Mouse (Mus musculus) heart, postnatal 36 days (tissue): ENCODE results near the gene Rftn1. TPM values are rescaled to one million over a fixed set of nuclear protein-coding genes. Genes with fewer than 3 reads are reported as not detected.
A peak's percentile ranks its signal among the peaks of the same experiment; 100 is the strongest.

Experiments
- DNase-seq, 2 experiments: peaks; one replicate each; pipeline ENCODE4 v3.0.0; 2021 to 2022
- intact Hi-C: fragments of 180-260 bp; cut with DNase I; formaldehyde crosslinking; loops from one replicate; pipeline ENCODE4 v1.15.1; 2025
- total RNA-seq, 2 experiments: library from RNA; stranded (reverse); gene quantifications; 2 replicates each; pipeline ENCODE4 v1.2.3; 2021

Gene Rftn1
- total RNA-seq, 2 experiments from 2014 or later: 49.0 to 57.1 TPM

GRCm38 (mm10) chr17:50002171-50002570 lies 188.3 kb downstream of the Rftn1 start:
- intact Hi-C loops: no loop called here
- no peak for DNase-seq

GRCm38 (mm10) chr17:50001754-50002153 lies 188.7 kb downstream of the Rftn1 start:
- intact Hi-C loops: no loop called here
- DNase-seq: no peak

- intact Hi-C loops: no loop called here
Measured at GRCm38 (mm10) chr17:50000580-50000979, 189.9 kb downstream of the Rftn1 start.

GRCm38 (mm10) chr17:49996626-49997152 lies 193.8 kb downstream of the Rftn1 start:
- intact Hi-C loops: no loop called here

More at GRCm38 (mm10) chr17:50000580-50000979, 189.9 kb downstream of the Rftn1 start:
- DNase-seq: no peak

GRCm38 (mm10) chr17:49996097-49996496 lies 194.4 kb downstream of the Rftn1 start:
- no peak for DNase-seq
- intact Hi-C loops: no loop called here

More at GRCm38 (mm10) chr17:49996626-49997152, 193.8 kb downstream of the Rftn1 start:
- no peak for DNase-seq

GRCm38 (mm10) chr17:49995226-49995625 lies 195.2 kb downstream of the Rftn1 start:
- DNase-seq: no peak
- intact Hi-C loops: no loop called here

GRCm38 (mm10) chr17:49993631-49994030 lies 196.8 kb downstream of the Rftn1 start:
- no peak for DNase-seq
- intact Hi-C loops: no loop called here

GRCm38 (mm10) chr17:49992625-49993603 lies 197.6 kb downstream of the Rftn1 start:
- no peak for DNase-seq
- intact Hi-C loops: no loop called here

- intact Hi-C loops: loop anchor here (5.0 kb wide), 1 partner anchor 43 kb away; no protein-coding TSS in a partner anchor
- no peak for DNase-seq
Measured at GRCm38 (mm10) chr17:49989583-49989982, 200.9 kb downstream of the Rftn1 start.

GRCm38 (mm10) chr17:49987095-49987494 lies 203.4 kb downstream of the Rftn1 start:
- intact Hi-C loops: loop anchor here (2.0 to 5.0 kb wide), 2 partner anchors 45 to 156 kb away; no protein-coding TSS in a partner anchor
- peak in 1 of 2 experiments; percentile 32 for DNase-seq

GRCm38 (mm10) chr17:49983478-49983877 lies 207.0 kb downstream of the Rftn1 start:
- DNase-seq: no peak
- intact Hi-C loops: no loop called here

- DNase-seq: no peak
- intact Hi-C loops: no loop called here
Measured at GRCm38 (mm10) chr17:49982611-49983390, 207.7 kb downstream of the Rftn1 start.

- no peak for DNase-seq
- intact Hi-C loops: no loop called here
Measured at GRCm38 (mm10) chr17:49981591-49981990, 208.9 kb downstream of the Rftn1 start.

GRCm38 (mm10) chr17:49979761-49980285 lies 210.7 kb downstream of the Rftn1 start:
- DNase-seq: no peak
- intact Hi-C loops: no loop called here

- DNase-seq: no peak
- intact Hi-C loops: no loop called here
Measured at GRCm38 (mm10) chr17:49977424-49977790, 213.1 kb downstream of the Rftn1 start.

GRCm38 (mm10) chr17:49976678-49977423 lies 213.6 kb downstream of the Rftn1 start:
- intact Hi-C loops: no loop called here
- DNase-seq: no peak

GRCm38 (mm10) chr17:49975481-49975880 lies 215.0 kb downstream of the Rftn1 start:
- intact Hi-C loops: no loop called here
- DNase-seq: no peak

GRCm38 (mm10) chr17:49974996-49975395 lies 215.5 kb downstream of the Rftn1 start:
- intact Hi-C loops: no loop called here
- DNase-seq: no peak

- intact Hi-C loops: no loop called here
- no peak for DNase-seq
Measured at GRCm38 (mm10) chr17:49972164-49972563, 218.3 kb downstream of the Rftn1 start.

- intact Hi-C loops: no loop called here
- DNase-seq: no peak
Measured at GRCm38 (mm10) chr17:49971057-49971456, 219.4 kb downstream of the Rftn1 start.
